Mouse (Mus musculus) olfactory bulb, adult 2 months (tissue): ENCODE measurements around the gene Armc7. TPM values are rescaled to one million over a fixed set of nuclear protein-coding genes. Genes with fewer than 3 reads are reported as not detected.
"Not testable (repeated sequence)": the region's sequence is repeated elsewhere in the genome, so short reads cannot be mapped to it uniquely, and the experiment has no call there.

Experiments used
- H3K27ac ChIP-seq: fragments of 200-500 bp; 2 replicates; pipeline ENCODE4 v1.5.1; 2012; ENCODE audit warnings: low read depth, low read length; ENCODE audit not compliant: insufficient read depth
- H3K4me1 ChIP-seq: fragments of 200-500 bp; 2 replicates; pipeline ENCODE4 v1.6.1; 2012; ENCODE audit warnings: low read length; ENCODE audit not compliant: control insufficient read depth, insufficient read depth
- H3K4me3 ChIP-seq: fragments of 200-500 bp; 2 replicates; pipeline ENCODE4 v1.5.1; 2012; ENCODE audit warnings: mild to moderate bottlenecking, low read depth, low read length, moderate library complexity; ENCODE audit not compliant: insufficient read depth
- CTCF ChIP-seq: fragments of 200-500 bp; IDR thresholded peaks from 2 replicates; pipeline ENCODE4 v1.5.1; 2012; ENCODE audit warnings: low read depth, mild to moderate bottlenecking, low read length, moderate library complexity; ENCODE audit not compliant: insufficient read depth
- POLR2A ChIP-seq: fragments of 200-500 bp; IDR thresholded peaks from 2 replicates; pipeline ENCODE4 v1.6.1; 2012; ENCODE audit warnings: mild to moderate bottlenecking, low read depth, low read length, moderate library complexity; ENCODE audit not compliant: insufficient read depth
- WGBS: fragments of 180-500 bp; shearing (Covaris S2); methylation state at CpG from one replicate; pipeline ENCODE4 v1.1.7; 2018; 5-methylcytosine and 5-hydroxymethylcytosine counted together
- polyA plus RNA-seq: library from polyadenylated mRNA; stranded (reverse); fragments of >200 nt; gene quantifications from 2 replicates; pipeline ENCODE4 v1.2.4, GENCODE M21; 2012; ENCODE audit warnings: low replicate concordance; ENCODE audit not compliant: missing spikeins, insufficient read depth, insufficient read length

The Armc7 gene
- polyA plus RNA-seq, 1 experiment = not detected

GRCm38 (mm10) chr11:115481553-115482259 is 6.2 kb downstream of the Armc7 start:
- TF ChIP-seq POLR2A = no peak
- no peak for TF ChIP-seq CTCF
- H3K4me3 ChIP-seq = no peak overlapping the region
- 68% methylated on average over 6 of the region's 6 CpGs for WGBS
- H3K4me1 ChIP-seq = peaks cover 6% of the 10 kb centered on the region
- H3K27ac ChIP-seq = peak overlapping the region; percentile 34; the same call in 1 of the 2 replicates

GRCm38 (mm10) chr11:115483278-115483677 is 7.8 kb downstream of the Armc7 start:
- no peak overlapping the region for H3K4me3 ChIP-seq
- H3K27ac ChIP-seq = no peak overlapping the region
- peaks cover 6% of the 10 kb centered on the region for H3K4me1 ChIP-seq
- WGBS = 68% methylated on average over 11 of the region's 11 CpGs
- TF ChIP-seq POLR2A (no peak), CTCF (no peak)

GRCm38 (mm10) chr11:115483726-115484125 is 8.3 kb downstream of the Armc7 start:
- peaks cover 5% of the 10 kb centered on the region for H3K4me1 ChIP-seq
- no peak overlapping the region for H3K4me3 ChIP-seq
- no peak overlapping the region for H3K27ac ChIP-seq
- 18% methylated on average over 6 of the region's 6 CpGs for WGBS
- TF ChIP-seq POLR2A = no peak
- no peak for TF ChIP-seq CTCF

- Histone ChIP-seq H3K4me1 (peaks cover 2% of the 10 kb centered on the region; the same call in 1 of the 2 replicates), H3K4me3 (no peak overlapping the region), H3K27ac (no peak overlapping the region)
- TF ChIP-seq CTCF = no peak
- no peak for TF ChIP-seq POLR2A
- 56% methylated on average over 12 of the region's 12 CpGs for WGBS
Measured at GRCm38 (mm10) chr11:115485155-115485554, 9.7 kb downstream of the Armc7 start.

- Histone ChIP-seq H3K4me1 (peaks cover 11% of the 10 kb centered on the region), H3K4me3 (no peak overlapping the region), H3K27ac (no peak overlapping the region)
- 88% methylated on average over 19 of the region's 19 CpGs for WGBS
- TF ChIP-seq CTCF (no peak), POLR2A (no peak)
Measured at GRCm38 (mm10) chr11:115488551-115489104, 13.2 kb downstream of the Armc7 start.

- Histone ChIP-seq H3K4me1 (peaks cover 11% of the 10 kb centered on the region), H3K27ac (no peak overlapping the region), H3K4me3 (peak overlapping the region; percentile 74)
- TF ChIP-seq POLR2A (no peak), CTCF (no peak)
- 27% methylated on average over 25 of the region's 25 CpGs for WGBS
Measured at GRCm38 (mm10) chr11:115490441-115491355, 15.2 kb downstream of the Armc7 start.

- WGBS = under 1% methylated on average over 43 of the region's 43 CpGs
- Histone ChIP-seq H3K4me1 (peaks cover 11% of the 10 kb centered on the region), H3K27ac (peak within 1 kb of the TSS; percentile 61), H3K4me3 (peak within 1 kb of the TSS; percentile 74)
- peak; percentile 45; the same call in 1 of the 2 replicates for TF ChIP-seq CTCF
- no peak for TF ChIP-seq POLR2A
Measured at GRCm38 (mm10) chr11:115491356-115492083, 16.1 kb downstream of the Armc7 start, which contains the start of gene Nt5c. Gene Nt5c (minus strand): TSS chr11:115491862.

GRCm38 (mm10) chr11:115492387-115492786 is 16.9 kb downstream of the Armc7 start:
- Histone ChIP-seq H3K27ac (no peak overlapping the region), H3K4me3 (no peak overlapping the region)

GRCm38 (mm10) chr11:115496559-115496958 is 21.1 kb downstream of the Armc7 start:
- 92% methylated on average over 9 of the region's 9 CpGs for WGBS
- H3K4me3 ChIP-seq, H3K27ac ChIP-seq, H3K4me1 ChIP-seq: not testable (repeated sequence)

More at GRCm38 (mm10) chr11:115492387-115492786, 16.9 kb downstream of the Armc7 start:
- whole genome bisulfite sequencing = 34% methylated on average over 6 of the region's 6 CpGs
- H3K4me1 ChIP-seq = peaks cover 11% of the 10 kb centered on the region
- TF ChIP-seq CTCF (no peak), POLR2A (no peak)
